12 mouse cellular contexts compared by ENCODE assay signal in the genomic region with DNA sequence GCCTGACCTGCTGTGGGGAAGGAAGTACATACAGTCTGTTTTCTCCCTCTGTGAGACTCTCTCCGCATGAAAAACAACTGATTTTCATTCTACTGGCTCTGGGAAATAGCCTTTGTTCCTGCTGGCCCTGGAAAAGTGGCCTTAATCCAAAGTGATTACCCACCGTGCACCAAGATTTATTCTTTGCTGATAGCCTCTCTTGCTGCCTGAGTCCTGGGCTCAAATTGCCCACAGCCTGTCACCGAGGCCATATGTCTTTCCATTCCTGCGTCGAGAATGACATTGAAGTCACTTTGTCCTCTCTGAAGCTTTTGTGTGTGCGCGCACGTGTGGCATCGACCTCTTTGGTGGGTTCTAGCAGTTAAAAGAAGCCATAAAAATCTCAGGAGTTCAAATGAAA.
DNase-seq lines count a peak whose midpoint lies in the region; ATAC-seq and TF ChIP-seq lines count a peak whose summit lies in the region.
"Had no signal": no experiment of that assay in that cellular context is flagged by ENCODE, and none has a peak within 500 bp of the region (broad histone marks: within the 10 kb centered on the region; RNA-seq: fewer than 3 reads in every experiment).

No protein-coding gene starts in this region.

- H3K4me1 ChIP-seq in forebrain, embryonic 12.5 days = peaks cover 13% of the 10 kb centered on the region
- H3K4me1 ChIP-seq in hindbrain, postnatal 0 days (ENCODE audit: insufficient read depth, low read length) = no peaks in the 10 kb centered on the region
- peaks cover 17% of the 10 kb centered on the region; the same call in 1 of the 2 replicates for H3K4me1 ChIP-seq in neural tube, embryonic 14.5 days (ENCODE audit: control insufficient read depth, insufficient read depth, low read length)
- H3K4me1 ChIP-seq: liver, embryonic 15.5 days had no signal

- TF ChIP-seq CTCF in layer of hippocampus, adult 2 months (conservative IDR thresholded peaks at IDR 0.05) = no peak
- TF ChIP-seq CTCF in hindbrain, postnatal 0 days (IDR thresholded peaks at IDR 0.05; ENCODE audit: low read depth) = no peak

- H3K36me3 ChIP-seq in forebrain, embryonic 12.5 days (replicated peaks) = no peaks in the 10 kb centered on the region
- H3K36me3 ChIP-seq in hindbrain, postnatal 0 days (ENCODE audit: insufficient read depth, low read length) = no peaks in the 10 kb centered on the region
- no peaks in the 10 kb centered on the region for H3K36me3 ChIP-seq in neural tube, embryonic 14.5 days (ENCODE audit: control insufficient read depth, insufficient read depth, low read length)
- H3K36me3 ChIP-seq: liver, embryonic 15.5 days had no signal

- no peak for ATAC-seq in forebrain, embryonic 12.5 days (ENCODE audit: low FRiP score)
- no peak for ATAC-seq in hindbrain, postnatal 0 days
- ATAC-seq in neural tube, embryonic 14.5 days (ENCODE audit: low read depth) = peak; percentile 46; the same call in 1 of the 2 replicates

- no peak overlapping the region for H3K9ac ChIP-seq in forebrain, embryonic 12.5 days
- no peak overlapping the region for H3K9ac ChIP-seq in hindbrain, postnatal 0 days (replicated peaks; ENCODE audit: low read length)
- H3K9ac ChIP-seq in neural tube, embryonic 14.5 days (replicated peaks; ENCODE audit: low read depth, low read length) = no peak overlapping the region
- H3K9ac ChIP-seq: liver, embryonic 15.5 days had no signal

- peak overlapping the region; percentile 51; the same call in 1 of the 2 replicates for H3K27ac ChIP-seq in layer of hippocampus, adult 2 months
- peak overlapping the region; percentile 44; the same call in 1 of the 2 replicates for H3K27ac ChIP-seq in forebrain, embryonic 12.5 days
- peak overlapping the region; percentile 66 for H3K27ac ChIP-seq in hindbrain, postnatal 0 days
- H3K27ac ChIP-seq in neural tube, embryonic 14.5 days (ENCODE audit: low read depth, low read length) = peak overlapping the region; percentile 67
- H3K27ac ChIP-seq: liver, embryonic 15.5 days had no signal

- H3K4me2 ChIP-seq in forebrain, embryonic 12.5 days = no peak overlapping the region
- no peak overlapping the region for H3K4me2 ChIP-seq in hindbrain, postnatal 0 days (ENCODE audit: low read depth, low read length)
- no peak overlapping the region for H3K4me2 ChIP-seq in neural tube, embryonic 14.5 days (ENCODE audit: low read depth, low read length)
- H3K4me2 ChIP-seq: liver, embryonic 15.5 days had no signal

- WGBS in forebrain, embryonic 12.5 days = 58% methylated on average over 9 of the region's 9 CpGs
- 28% methylated on average over 9 of the region's 9 CpGs for WGBS in hindbrain, postnatal 0 days
- 8% methylated on average over 9 of the region's 9 CpGs for WGBS in neural tube, embryonic 14.5 days

- no peaks in the 10 kb centered on the region for H3K27me3 ChIP-seq in forebrain, embryonic 12.5 days
- H3K27me3 ChIP-seq in hindbrain, postnatal 0 days (ENCODE audit: insufficient read depth, low read length) = no peaks in the 10 kb centered on the region
- no peaks in the 10 kb centered on the region for H3K27me3 ChIP-seq in neural tube, embryonic 14.5 days (ENCODE audit: control insufficient read depth, insufficient read depth, low read length)
- H3K27me3 ChIP-seq: liver, embryonic 15.5 days had no signal

- DNase-seq in layer of hippocampus, adult 2 months (ENCODE audit: low spot score in 2 of 2) = no peak
- no peak for DNase-seq in layer of hippocampus, adult 11-12 months (ENCODE audit: low spot score)
- peak; percentile 43 for DNase-seq in hindbrain, postnatal 0 days (ENCODE audit: low spot score)
- DNase-seq in spleen, postnatal 14 days (ENCODE audit: low spot score in 2 of 2) = no peak
- DNase-seq in natural killer cell, adult 2 months (ENCODE audit: low spot score in 2 of 2) = no peak
- DNase-seq in thymus, postnatal 36 days = no peak
- DNase-seq: gastrocnemius, postnatal 10 days; kidney, adult 8-10 months; right cerebral cortex, adult 18-20 months had no signal

- no peak overlapping the region for H3K4me3 ChIP-seq in layer of hippocampus, adult 2 months
- no peak overlapping the region for H3K4me3 ChIP-seq in forebrain, embryonic 12.5 days (replicated peaks)
- no peak overlapping the region for H3K4me3 ChIP-seq in hindbrain, postnatal 0 days (ENCODE audit: low read length)
- no peak overlapping the region for H3K4me3 ChIP-seq in neural tube, embryonic 14.5 days (ENCODE audit: low read depth, low read length)
- H3K4me3 ChIP-seq: liver, embryonic 15.5 days had no signal

- H3K9me3 ChIP-seq in forebrain, embryonic 12.5 days = no peaks in the 10 kb centered on the region
- no peaks in the 10 kb centered on the region for H3K9me3 ChIP-seq in hindbrain, postnatal 0 days (ENCODE audit: low read length)
- no peaks in the 10 kb centered on the region for H3K9me3 ChIP-seq in neural tube, embryonic 14.5 days (ENCODE audit: control insufficient read depth, low read length)
- H3K9me3 ChIP-seq: liver, embryonic 15.5 days had no signal
